Mouse (Mus musculus): ENCODE measurements at regions not wholly inside any gene's neighbourhood (a gene's known extent, or its start where the extent isn't known, plus 50 kb on each side); places are given as distances from the start of the nearest gene placed in this dataset.

DNA sequence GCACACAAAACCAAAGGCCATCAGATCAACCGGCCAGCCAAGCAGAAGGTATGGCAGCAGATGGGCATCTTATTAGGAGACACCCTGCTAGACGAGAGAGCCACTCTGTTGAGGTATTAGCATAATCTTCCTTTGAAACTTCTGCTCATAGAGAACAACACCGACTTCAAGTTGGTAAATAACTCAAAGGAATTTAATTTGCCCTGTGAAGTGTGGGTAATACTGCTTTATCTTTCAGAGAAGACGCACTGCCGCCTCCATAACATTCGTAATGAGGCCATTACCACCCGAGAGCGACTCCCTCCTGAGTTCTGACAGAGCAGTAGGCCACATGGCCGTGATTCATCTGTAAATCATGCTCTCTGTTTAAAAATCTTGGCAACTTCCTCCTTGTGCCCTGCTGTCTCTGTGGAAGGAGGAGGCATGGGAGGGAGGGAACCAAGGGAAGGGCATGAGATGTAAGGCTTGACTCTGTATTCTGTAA lies 214.4 kb downstream of the Gm10260 start:
- DNase-seq (ENCODE audit: low read depth in 1 of 2, low spot score in 2 of 2): no peak
- 62% methylated on average over 9 of the region's 9 CpGs for WGBS
- Histone ChIP-seq H3K4me1 (ENCODE audit: control insufficient read depth, insufficient read depth, insufficient read length) (no peaks in the 10 kb centered on the region), H3K27ac (ENCODE audit: insufficient read depth, low read length) (no peak overlapping the region), H3K36me3 (ENCODE audit: control insufficient read depth, insufficient read depth, low read length) (no peaks in the 10 kb centered on the region), H3K4me3 (ENCODE audit: extremely low read depth, insufficient read depth, insufficient read length) (no peak overlapping the region), H3K27me3 (ENCODE audit: control insufficient read depth, insufficient read depth, low read length) (no peaks in the 10 kb centered on the region)
- TF ChIP-seq CTCF (IDR thresholded peaks at IDR 0.05; ENCODE audit: extremely low read depth, insufficient read depth, insufficient read length, insufficient replicate concordance): no peak
- TF ChIP-seq POLR2A (IDR thresholded peaks at IDR 0.05; ENCODE audit: low read depth, low read length): no peak

DNA sequence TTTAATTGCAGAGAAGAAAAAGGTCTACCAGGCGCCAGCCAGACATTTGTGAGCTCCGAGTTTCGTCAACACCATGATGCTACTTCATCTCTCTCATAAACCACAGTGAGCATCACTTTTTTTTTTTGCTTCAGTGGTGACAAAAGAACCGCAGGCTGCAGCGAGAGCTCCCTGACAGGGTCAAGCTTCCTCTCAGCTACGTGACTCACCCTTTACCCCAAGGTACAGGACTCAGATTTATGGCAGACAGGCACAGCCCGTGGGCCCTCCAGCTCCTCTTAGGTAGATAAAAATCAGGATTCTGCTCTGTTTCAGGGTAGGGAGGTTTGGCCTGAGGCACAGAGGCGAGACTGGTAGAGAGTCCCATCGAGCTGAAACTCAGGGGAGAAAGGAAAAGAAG lies 220.7 kb downstream of the Gm10260 start:
- Histone ChIP-seq H3K27ac (ENCODE audit: insufficient read depth, low read length) (no peak overlapping the region), H3K36me3 (ENCODE audit: control insufficient read depth, insufficient read depth, low read length) (no peaks in the 10 kb centered on the region), H3K4me1 (ENCODE audit: control insufficient read depth, insufficient read depth, insufficient read length) (no peaks in the 10 kb centered on the region), H3K4me3 (ENCODE audit: extremely low read depth, insufficient read depth, insufficient read length) (no peak overlapping the region), H3K27me3 (ENCODE audit: control insufficient read depth, insufficient read depth, low read length) (no peaks in the 10 kb centered on the region)
- DNase-seq (ENCODE audit: low read depth in 1 of 2, low spot score in 2 of 2): no peak
- TF ChIP-seq POLR2A (IDR thresholded peaks at IDR 0.05; ENCODE audit: low read depth, low read length) (no peak), CTCF (IDR thresholded peaks at IDR 0.05; ENCODE audit: extremely low read depth, insufficient read depth, insufficient read length, insufficient replicate concordance) (no peak)
- WGBS: 38% methylated on average over 9 of the region's 9 CpGs

DNA sequence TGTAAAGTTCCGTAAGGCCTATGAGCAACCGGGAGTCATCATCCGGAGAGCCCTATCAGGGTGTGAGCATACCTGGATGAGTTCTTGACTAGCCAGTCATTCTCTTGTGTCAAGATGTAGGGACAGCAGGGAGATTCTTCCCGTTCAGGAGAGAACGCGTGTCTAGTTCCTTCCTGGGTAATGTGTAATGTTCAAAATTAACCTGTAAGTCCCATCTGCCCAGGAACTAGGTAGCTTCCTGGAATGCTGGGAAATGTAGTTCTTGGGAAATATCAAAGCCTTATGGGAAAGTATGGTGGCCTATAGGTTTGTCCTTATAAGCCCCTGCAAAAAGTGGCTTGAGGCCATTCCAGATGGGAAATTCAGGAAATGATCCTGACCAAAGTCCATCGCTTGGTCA lies 222.0 kb downstream of the Gm10260 start:
- WGBS: 95% methylated on average over 7 of the region's 7 CpGs
- no peak overlapping the region for H3K4me3 ChIP-seq (ENCODE audit: extremely low read depth, insufficient read depth, insufficient read length)
- no peak for DNase-seq (ENCODE audit: low read depth in 1 of 2, low spot score in 2 of 2)
- no peaks in the 10 kb centered on the region for H3K4me1 ChIP-seq (ENCODE audit: control insufficient read depth, insufficient read depth, insufficient read length)
- H3K27me3 ChIP-seq (ENCODE audit: control insufficient read depth, insufficient read depth, low read length): no peaks in the 10 kb centered on the region
- no peak overlapping the region for H3K27ac ChIP-seq (ENCODE audit: insufficient read depth, low read length)
- no peaks in the 10 kb centered on the region for H3K36me3 ChIP-seq (ENCODE audit: control insufficient read depth, insufficient read depth, low read length)
- TF ChIP-seq POLR2A (IDR thresholded peaks at IDR 0.05; ENCODE audit: low read depth, low read length) (no peak), CTCF (IDR thresholded peaks at IDR 0.05; ENCODE audit: extremely low read depth, insufficient read depth, insufficient read length, insufficient replicate concordance) (no peak)

DNA sequence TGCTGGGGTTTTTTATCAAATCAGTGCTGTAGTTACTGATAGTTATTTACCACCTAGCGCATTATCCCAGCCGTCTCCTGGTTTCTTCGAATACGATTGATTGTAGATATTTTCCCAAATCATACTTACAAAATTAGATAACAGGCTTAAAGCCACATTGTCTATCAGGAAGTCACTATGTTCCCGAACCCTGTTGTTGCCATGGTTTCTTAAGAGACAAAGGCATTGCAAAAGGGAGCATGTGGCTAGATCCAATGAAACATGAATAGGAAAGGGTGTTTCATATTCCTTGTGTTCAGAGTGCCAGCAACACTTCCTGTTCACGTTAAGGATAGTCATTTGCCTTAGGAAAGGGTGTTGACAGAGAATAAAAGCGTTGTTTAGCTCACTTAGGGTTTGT lies 222.7 kb downstream of the Gm10260 start:
- Histone ChIP-seq H3K27me3 (ENCODE audit: control insufficient read depth, insufficient read depth, low read length) (no peaks in the 10 kb centered on the region), H3K27ac (ENCODE audit: insufficient read depth, low read length) (no peak overlapping the region), H3K36me3 (ENCODE audit: control insufficient read depth, insufficient read depth, low read length) (no peaks in the 10 kb centered on the region), H3K4me1 (ENCODE audit: control insufficient read depth, insufficient read depth, insufficient read length) (no peaks in the 10 kb centered on the region), H3K4me3 (ENCODE audit: extremely low read depth, insufficient read depth, insufficient read length) (no peak overlapping the region)
- 83% methylated on average over 7 of the region's 7 CpGs for WGBS
- TF ChIP-seq POLR2A (IDR thresholded peaks at IDR 0.05; ENCODE audit: low read depth, low read length) (no peak), CTCF (IDR thresholded peaks at IDR 0.05; ENCODE audit: extremely low read depth, insufficient read depth, insufficient read length, insufficient replicate concordance) (no peak)
- DNase-seq (ENCODE audit: low read depth in 1 of 2, low spot score in 2 of 2): no peak

DNA sequence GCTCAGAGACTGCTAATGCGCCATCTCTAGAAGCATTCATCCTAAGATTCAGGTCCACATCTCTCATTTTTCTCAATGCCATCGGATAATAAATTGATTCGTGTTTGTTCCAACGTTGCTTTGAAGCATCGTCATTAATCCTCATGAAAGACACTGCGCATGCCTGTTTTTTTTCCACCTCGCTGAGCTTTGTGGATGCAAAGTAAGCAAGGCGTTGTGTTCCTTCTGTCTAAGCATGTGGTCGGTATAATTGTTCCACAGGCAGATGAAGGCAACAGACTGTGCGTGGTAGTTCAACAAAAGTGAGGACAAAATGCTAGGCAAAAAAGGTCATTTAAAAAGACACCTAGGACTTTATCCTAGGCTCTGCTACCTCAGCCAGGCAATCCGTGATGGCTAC lies 223.2 kb downstream of the Gm10260 start:
- no peak for DNase-seq (ENCODE audit: low read depth in 1 of 2, low spot score in 2 of 2)
- Histone ChIP-seq H3K27me3 (ENCODE audit: control insufficient read depth, insufficient read depth, low read length) (no peaks in the 10 kb centered on the region), H3K27ac (ENCODE audit: insufficient read depth, low read length) (no peak overlapping the region), H3K4me3 (ENCODE audit: extremely low read depth, insufficient read depth, insufficient read length) (no peak overlapping the region), H3K4me1 (ENCODE audit: control insufficient read depth, insufficient read depth, insufficient read length) (no peaks in the 10 kb centered on the region), H3K36me3 (ENCODE audit: control insufficient read depth, insufficient read depth, low read length) (no peaks in the 10 kb centered on the region)
- 91% methylated on average over 11 of the region's 11 CpGs for WGBS
- TF ChIP-seq CTCF (IDR thresholded peaks at IDR 0.05; ENCODE audit: extremely low read depth, insufficient read depth, insufficient read length, insufficient replicate concordance): no peak
- no peak for TF ChIP-seq POLR2A (IDR thresholded peaks at IDR 0.05; ENCODE audit: low read depth, low read length)

DNA sequence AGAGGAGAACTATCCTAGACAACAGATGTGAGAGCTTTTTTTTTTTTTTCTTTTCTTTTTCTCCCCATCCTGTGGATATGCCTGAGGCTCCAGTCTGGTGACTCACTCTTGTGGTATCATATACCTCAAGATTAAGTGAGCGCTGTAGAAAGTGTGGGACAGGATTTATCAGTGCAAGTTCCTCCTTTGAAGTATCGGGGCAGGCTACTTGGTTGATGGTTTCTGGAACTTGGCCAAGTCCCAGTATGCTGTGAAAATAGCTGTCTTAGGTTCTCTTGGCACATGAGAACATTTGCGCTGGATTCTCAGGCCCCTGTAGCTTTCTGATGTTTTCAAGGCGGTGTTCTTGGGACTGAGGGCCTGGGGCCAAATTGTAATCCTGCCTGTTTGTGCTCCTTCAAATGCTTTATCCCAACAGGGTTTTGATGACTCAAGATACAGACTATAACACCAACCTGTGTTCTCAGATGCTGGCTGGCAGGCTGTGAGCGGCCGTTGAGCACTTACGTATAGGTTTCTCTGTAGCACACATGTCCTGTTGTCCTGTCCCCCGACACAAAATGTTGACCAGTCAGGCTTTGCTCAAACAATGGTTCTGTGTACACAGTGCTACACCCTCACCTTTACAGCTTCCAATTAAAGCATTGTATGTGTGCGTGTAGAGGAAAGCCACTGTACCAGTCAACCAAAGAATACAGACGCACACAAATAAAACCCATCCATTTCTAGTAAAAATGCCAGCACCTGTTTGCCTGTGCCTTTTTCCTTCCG lies 226.4 kb downstream of the Gm10260 start:
- H3K4me1 ChIP-seq (ENCODE audit: control insufficient read depth, insufficient read depth, insufficient read length): no peaks in the 10 kb centered on the region
- no peaks in the 10 kb centered on the region for H3K36me3 ChIP-seq (ENCODE audit: control insufficient read depth, insufficient read depth, low read length)
- 71% methylated on average over 11 of the region's 11 CpGs for WGBS
- H3K27me3 ChIP-seq (ENCODE audit: control insufficient read depth, insufficient read depth, low read length): no peaks in the 10 kb centered on the region
- no peak overlapping the region for H3K27ac ChIP-seq (ENCODE audit: insufficient read depth, low read length)
- no peak overlapping the region for H3K4me3 ChIP-seq (ENCODE audit: extremely low read depth, insufficient read depth, insufficient read length)
- no peak for TF ChIP-seq POLR2A (IDR thresholded peaks at IDR 0.05; ENCODE audit: low read depth, low read length)
- TF ChIP-seq CTCF (IDR thresholded peaks at IDR 0.05; ENCODE audit: extremely low read depth, insufficient read depth, insufficient read length, insufficient replicate concordance): no peak
- DNase-seq (ENCODE audit: low read depth in 1 of 2, low spot score in 2 of 2): no peak

DNA sequence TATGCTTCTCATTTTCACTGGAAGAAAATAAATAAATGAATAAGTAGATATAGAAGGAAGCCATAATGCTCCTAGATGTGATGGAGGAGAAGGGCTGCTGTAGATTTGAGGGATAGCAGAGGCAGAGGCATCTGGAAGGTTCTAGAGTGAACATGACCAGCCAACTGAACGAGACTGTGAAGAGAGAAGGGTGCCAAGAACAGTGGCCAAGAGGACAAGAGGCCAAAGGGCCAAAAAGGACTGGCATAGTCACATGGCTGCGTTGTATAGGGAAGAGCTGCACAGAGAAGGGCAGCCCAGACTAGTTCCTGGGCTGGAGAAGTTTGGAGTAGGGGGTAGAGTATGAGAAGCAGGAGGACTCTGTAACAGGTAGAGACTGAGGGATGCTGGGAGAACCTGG lies 229.3 kb downstream of the Gm10260 start:
- Histone ChIP-seq H3K27me3 (ENCODE audit: control insufficient read depth, insufficient read depth, low read length) (no peaks in the 10 kb centered on the region), H3K36me3 (ENCODE audit: control insufficient read depth, insufficient read depth, low read length) (no peaks in the 10 kb centered on the region), H3K4me1 (ENCODE audit: control insufficient read depth, insufficient read depth, insufficient read length) (no peaks in the 10 kb centered on the region), H3K27ac (ENCODE audit: insufficient read depth, low read length) (no peak overlapping the region), H3K4me3 (ENCODE audit: extremely low read depth, insufficient read depth, insufficient read length) (no peak overlapping the region)
- TF ChIP-seq POLR2A (IDR thresholded peaks at IDR 0.05; ENCODE audit: low read depth, low read length) (no peak), CTCF (IDR thresholded peaks at IDR 0.05; ENCODE audit: extremely low read depth, insufficient read depth, insufficient read length, insufficient replicate concordance) (no peak)
- WGBS: 85% methylated on average over 2 of the region's 2 CpGs
- no peak for DNase-seq (ENCODE audit: low read depth in 1 of 2, low spot score in 2 of 2)
